Mouse (Mus musculus): Measurements from ENCODE around the gene Adam19. TPM values are rescaled to one million over a fixed set of nuclear protein-coding genes. Genes with fewer than 3 reads are reported as not detected.
"Not testable (repeated sequence)": the region's sequence is repeated elsewhere in the genome, so short reads cannot be mapped to it uniquely, and the experiment has no call there.

The Adam19 gene
- polyA plus RNA-seq, 1 experiment from 2014 or later = 8.8 TPM

DNA sequence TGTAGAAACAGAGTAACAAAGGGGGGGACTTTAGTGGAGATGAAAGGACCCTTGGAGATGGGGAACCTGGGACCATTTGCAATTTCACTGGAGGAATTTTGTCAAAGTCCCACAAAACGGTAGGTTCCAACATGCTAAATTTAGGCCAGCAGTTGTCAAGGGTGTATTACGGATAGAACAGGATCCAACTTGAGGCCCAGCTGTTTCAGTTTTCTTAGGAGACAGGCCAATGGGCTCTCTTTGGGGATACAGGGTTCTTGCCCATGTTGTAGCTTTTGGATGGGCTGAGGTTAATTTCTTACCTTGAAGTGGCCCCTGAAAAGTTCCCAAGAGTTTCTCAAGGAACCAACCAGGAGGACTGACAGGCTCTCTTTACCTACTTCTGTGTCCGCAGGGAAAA, 8.5 kb upstream of the Adam19 start:
- 82% methylated on average over 3 of the region's 3 CpGs for WGBS

DNA sequence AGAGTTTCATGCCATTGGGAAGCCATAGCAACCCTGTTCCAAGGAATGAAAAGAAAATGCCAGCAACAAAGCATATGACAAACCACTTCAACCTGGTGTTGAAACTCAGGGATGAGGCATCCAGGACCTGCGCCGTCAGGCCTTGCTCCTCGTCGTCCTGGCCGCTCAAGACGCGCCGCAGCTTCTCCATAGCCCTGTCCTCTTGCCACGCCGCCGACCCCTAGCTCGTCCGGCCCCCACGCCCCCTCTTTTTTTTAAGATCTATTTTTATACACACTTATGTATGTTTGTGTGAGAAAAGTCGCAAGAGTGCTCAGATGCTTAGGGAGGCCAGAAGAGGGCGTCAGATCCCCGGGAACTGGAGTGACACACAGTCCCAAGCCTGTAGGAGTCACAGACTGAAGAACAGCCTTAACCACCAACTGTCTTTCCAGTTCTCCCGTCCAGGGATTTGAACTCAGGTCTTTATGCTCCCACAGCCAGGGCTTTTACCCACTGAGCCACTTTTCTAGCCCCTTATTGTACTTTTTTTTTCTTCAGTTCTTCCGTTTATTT, 3.6 kb upstream of the Adam19 start, which contains the start of gene Gm12166:
Gene Gm12166, minus strand, starts transcription at position 217 of the 555 bp plus-strand sequence.
- not testable (repeated sequence) for H3K4me3 ChIP-seq (ENCODE audit: low read depth, low read length); H3K27ac ChIP-seq (ENCODE audit: low read depth, low read length); H3K9ac ChIP-seq (ENCODE audit: low read depth, low read length); H3K36me3 ChIP-seq (ENCODE audit: control insufficient read depth, insufficient read depth, low read length); H3K9me3 ChIP-seq (ENCODE audit: control insufficient read depth, low read length); H3K4me2 ChIP-seq; ATAC-seq (replicated peaks; ENCODE audit: low FRiP score); DNase-seq (ENCODE audit: low spot score)
- Histone ChIP-seq H3K4me1 (replicated peaks; ENCODE audit: control insufficient read depth, insufficient read depth, low read length) (peaks cover 12% of the 10 kb centered on the region), H3K27me3 (replicated peaks; ENCODE audit: control insufficient read depth, insufficient read depth, low read length) (peaks cover 31% of the 10 kb centered on the region)
- WGBS = 34% methylated on average over 19 of the region's 19 CpGs

More for the DNA sequence above, 8.5 kb upstream of the Adam19 start:
- Histone ChIP-seq H3K4me2 (no peak overlapping the region), H3K4me3 (ENCODE audit: low read depth, low read length) (no peak overlapping the region), H3K36me3 (ENCODE audit: control insufficient read depth, insufficient read depth, low read length) (no peaks in the 10 kb centered on the region), H3K27me3 (replicated peaks; ENCODE audit: control insufficient read depth, insufficient read depth, low read length) (no peaks in the 10 kb centered on the region), H3K9ac (ENCODE audit: low read depth, low read length) (no peak overlapping the region), H3K9me3 (ENCODE audit: control insufficient read depth, low read length) (no peaks in the 10 kb centered on the region), H3K4me1 (replicated peaks; ENCODE audit: control insufficient read depth, insufficient read depth, low read length) (no peaks in the 10 kb centered on the region), H3K27ac (ENCODE audit: low read depth, low read length) (no peak overlapping the region)
- DNase-seq (ENCODE audit: low spot score) (no peak), ATAC-seq (replicated peaks; ENCODE audit: low FRiP score) (no peak)

DNA sequence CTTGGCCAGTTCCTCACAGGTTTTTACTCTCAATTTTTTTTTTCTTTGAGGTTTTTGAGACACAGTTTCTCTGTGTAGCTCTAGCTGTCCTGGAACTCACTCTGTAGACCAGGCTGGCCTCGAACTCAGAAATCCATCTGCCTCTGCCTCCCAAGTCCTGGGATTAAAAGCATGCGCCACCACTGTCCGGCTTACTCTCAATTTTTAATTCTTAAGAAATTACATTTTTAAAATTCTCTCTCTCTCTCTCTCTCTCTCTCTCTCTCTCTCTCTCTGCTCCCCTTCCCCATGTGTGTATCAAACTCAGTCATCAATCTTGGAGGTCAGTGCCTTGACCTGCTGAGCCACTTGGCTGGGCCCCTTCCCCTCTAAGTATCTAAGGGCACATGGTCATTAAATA, 2.3 kb upstream of the Adam19 start:
- H3K36me3 ChIP-seq (ENCODE audit: control insufficient read depth, insufficient read depth, low read length); DNase-seq (ENCODE audit: low spot score); H3K4me3 ChIP-seq (ENCODE audit: low read depth, low read length); H3K9me3 ChIP-seq (ENCODE audit: control insufficient read depth, low read length); H3K27ac ChIP-seq (ENCODE audit: low read depth, low read length); H3K9ac ChIP-seq (ENCODE audit: low read depth, low read length); H3K4me2 ChIP-seq; ATAC-seq (replicated peaks; ENCODE audit: low FRiP score): not testable (repeated sequence)
- peaks cover 17% of the 10 kb centered on the region for H3K4me1 ChIP-seq (replicated peaks; ENCODE audit: control insufficient read depth, insufficient read depth, low read length)
- peaks cover 38% of the 10 kb centered on the region for H3K27me3 ChIP-seq (replicated peaks; ENCODE audit: control insufficient read depth, insufficient read depth, low read length)
- WGBS = 87% methylated on average over 3 of the region's 3 CpGs

DNA sequence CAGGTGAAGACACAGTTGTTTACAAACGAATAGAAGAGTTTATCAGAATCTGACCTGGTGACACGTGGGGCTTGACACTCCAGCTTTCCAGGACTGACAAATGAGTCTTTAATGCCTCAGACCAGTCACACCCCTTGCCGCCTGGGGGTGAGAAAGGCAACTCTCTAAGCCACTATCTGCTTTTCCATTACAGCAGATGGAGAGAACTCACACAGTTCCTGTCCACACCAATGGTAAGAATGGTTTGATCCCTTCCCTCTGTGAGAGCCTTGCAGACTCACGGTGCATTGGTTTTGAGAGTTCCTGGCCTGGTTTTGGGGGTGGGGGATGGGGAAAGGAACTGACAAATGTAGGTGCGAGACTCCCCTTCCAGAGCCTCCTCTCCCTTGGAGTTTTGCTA, 1.5 kb upstream of the Adam19 start:
- Histone ChIP-seq H3K27me3 (replicated peaks; ENCODE audit: control insufficient read depth, insufficient read depth, low read length) (peaks cover 38% of the 10 kb centered on the region), H3K9ac (ENCODE audit: low read depth, low read length) (no peak overlapping the region), H3K4me1 (replicated peaks; ENCODE audit: control insufficient read depth, insufficient read depth, low read length) (peaks cover 17% of the 10 kb centered on the region), H3K9me3 (ENCODE audit: control insufficient read depth, low read length) (no peaks in the 10 kb centered on the region), H3K4me2 (no peak overlapping the region), H3K36me3 (ENCODE audit: control insufficient read depth, insufficient read depth, low read length) (no peaks in the 10 kb centered on the region), H3K4me3 (ENCODE audit: low read depth, low read length) (no peak overlapping the region), H3K27ac (ENCODE audit: low read depth, low read length) (no peak overlapping the region)
- no peak for DNase-seq (ENCODE audit: low spot score)
- no peak for ATAC-seq (replicated peaks; ENCODE audit: low FRiP score)
- WGBS = 25% methylated on average over 5 of the region's 5 CpGs

DNA sequence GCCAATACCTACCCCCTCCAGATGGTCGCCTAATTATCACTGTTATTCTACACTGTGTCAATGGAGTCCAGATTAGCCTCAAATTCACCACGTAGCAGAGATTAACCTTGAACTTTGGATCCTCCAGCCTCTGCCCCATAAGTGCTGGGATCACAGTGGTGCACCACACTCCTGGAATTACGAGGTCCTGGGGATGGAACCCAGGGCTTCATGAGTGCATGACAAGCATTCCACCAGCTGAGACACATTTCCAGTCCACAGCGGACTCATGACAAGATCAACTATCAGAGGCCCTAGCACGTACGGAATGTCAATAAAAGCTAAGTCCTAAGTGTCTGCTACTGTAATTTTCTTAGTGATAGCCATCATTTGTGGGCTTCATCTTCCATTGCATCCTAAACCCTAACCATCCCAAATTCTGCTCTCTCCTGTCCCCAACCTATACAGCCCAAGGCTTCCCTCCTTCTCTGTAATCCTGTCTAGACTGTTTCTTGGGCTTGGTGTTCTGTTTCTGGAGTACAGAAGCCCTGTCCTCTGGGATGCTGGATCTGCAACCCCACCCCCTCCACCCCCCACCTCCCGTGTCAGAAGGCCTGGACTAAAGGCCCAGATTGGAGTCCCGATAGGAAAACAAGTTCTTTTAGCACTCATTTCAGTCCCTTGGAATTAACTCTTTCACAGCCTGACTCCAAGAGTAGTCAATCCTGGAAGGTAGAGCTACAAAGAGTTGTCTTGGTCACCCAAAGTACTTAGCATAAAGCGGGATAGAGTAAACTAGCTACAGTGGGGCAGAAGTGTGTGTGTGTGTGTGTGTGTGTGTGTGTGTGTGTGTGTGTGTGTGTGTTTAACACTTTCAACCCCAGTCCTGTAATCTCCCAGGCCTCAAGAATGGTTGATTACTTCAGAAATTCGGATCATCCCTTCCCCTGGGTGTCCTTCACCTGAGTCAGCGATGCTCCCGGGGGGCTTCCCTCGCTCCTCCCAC, 589 bp upstream of the Adam19 start:
- no peaks in the 10 kb centered on the region for H3K36me3 ChIP-seq (ENCODE audit: control insufficient read depth, insufficient read depth, low read length)
- DNase-seq (ENCODE audit: low spot score) = no peak
- H3K4me3 ChIP-seq (ENCODE audit: low read depth, low read length) = peak overlapping the region; percentile 56
- no peak overlapping the region for H3K27ac ChIP-seq (ENCODE audit: low read depth, low read length)
- WGBS = 21% methylated on average over 13 of the region's 13 CpGs
- ATAC-seq (replicated peaks; ENCODE audit: low FRiP score) = peak; percentile 19; the same call in 1 of the 2 replicates
- H3K4me1 ChIP-seq (replicated peaks; ENCODE audit: control insufficient read depth, insufficient read depth, low read length) = peaks cover 17% of the 10 kb centered on the region
- peak overlapping the region; percentile 70 for H3K4me2 ChIP-seq
- H3K9ac ChIP-seq (ENCODE audit: low read depth, low read length) = no peak overlapping the region; the same call in 1 of the 2 replicates
- H3K27me3 ChIP-seq (replicated peaks; ENCODE audit: control insufficient read depth, insufficient read depth, low read length) = peaks cover 38% of the 10 kb centered on the region
- H3K9me3 ChIP-seq (ENCODE audit: control insufficient read depth, low read length) = no peaks in the 10 kb centered on the region

DNA sequence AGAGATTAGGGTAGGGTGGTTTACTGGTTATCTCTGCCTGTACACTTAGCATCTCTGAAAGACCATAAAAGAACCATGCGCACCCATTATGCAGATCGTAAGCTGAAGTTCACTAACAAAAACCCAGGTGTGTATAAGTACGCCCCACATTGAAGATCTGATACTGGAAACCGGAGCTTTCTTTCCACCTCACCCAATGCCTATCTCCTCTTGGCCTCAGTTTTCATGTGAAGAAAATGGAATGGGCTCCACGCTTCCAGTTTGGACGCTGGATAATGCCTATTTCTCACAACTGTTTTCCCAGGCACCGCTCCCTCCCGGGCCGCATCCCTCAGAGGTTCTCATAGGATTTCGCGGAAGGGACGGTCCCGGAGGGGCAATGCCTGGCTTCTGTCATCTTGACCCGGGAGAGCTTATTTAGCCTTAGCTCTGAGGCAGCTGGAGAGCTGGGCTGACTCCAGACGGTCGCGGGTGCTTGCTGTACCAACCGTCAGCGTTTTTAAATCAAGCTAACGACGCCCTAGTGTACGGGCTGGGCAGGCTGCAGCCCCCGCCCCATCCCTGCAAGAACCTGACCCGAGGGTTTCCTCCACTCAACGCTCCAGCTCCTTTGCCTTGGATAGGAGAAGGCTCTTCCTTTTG, 1.1 kb downstream of the Adam19 start:
- DNase-seq (ENCODE audit: low spot score) = peak; percentile 39
- Histone ChIP-seq H3K27ac (ENCODE audit: low read depth, low read length) (no peak overlapping the region), H3K27me3 (replicated peaks; ENCODE audit: control insufficient read depth, insufficient read depth, low read length) (peaks cover 38% of the 10 kb centered on the region)

DNA sequence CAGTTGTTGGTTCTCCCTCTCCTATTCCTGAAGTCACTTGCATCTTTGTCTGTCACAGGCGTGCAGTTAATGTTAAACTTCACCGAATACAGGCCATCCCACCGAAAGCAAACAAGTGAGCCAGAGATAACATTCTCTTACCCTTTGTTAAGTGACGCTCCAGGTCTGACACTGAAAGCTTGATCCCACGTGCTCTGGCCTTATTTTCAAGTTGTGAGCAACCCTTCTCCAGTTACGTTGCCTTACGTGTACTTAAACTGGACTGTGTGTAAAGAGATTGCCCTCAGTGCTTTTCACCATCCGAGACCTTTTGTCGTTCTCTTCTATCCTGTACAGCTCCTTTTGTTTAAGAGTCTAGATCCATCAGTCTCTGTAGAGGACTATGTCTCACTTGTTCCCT, 2.2 kb downstream of the Adam19 start:
- Histone ChIP-seq H3K4me2 (peak overlapping the region; percentile 70), H3K27ac (ENCODE audit: low read depth, low read length) (no peak overlapping the region), H3K4me3 (ENCODE audit: low read depth, low read length) (peak overlapping the region; percentile 14; the same call in 1 of the 2 replicates), H3K27me3 (replicated peaks; ENCODE audit: control insufficient read depth, insufficient read depth, low read length) (peaks cover 38% of the 10 kb centered on the region), H3K36me3 (ENCODE audit: control insufficient read depth, insufficient read depth, low read length) (no peaks in the 10 kb centered on the region), H3K4me1 (replicated peaks; ENCODE audit: control insufficient read depth, insufficient read depth, low read length) (peaks cover 17% of the 10 kb centered on the region), H3K9ac (ENCODE audit: low read depth, low read length) (no peak overlapping the region), H3K9me3 (ENCODE audit: control insufficient read depth, low read length) (no peaks in the 10 kb centered on the region)
- DNase-seq (ENCODE audit: low spot score) (no peak), ATAC-seq (replicated peaks; ENCODE audit: low FRiP score) (no peak)
- WGBS = 45% methylated on average over 9 of the region's 9 CpGs

More for the DNA sequence above, 1.1 kb downstream of the Adam19 start:
- peaks cover 17% of the 10 kb centered on the region for H3K4me1 ChIP-seq (replicated peaks; ENCODE audit: control insufficient read depth, insufficient read depth, low read length)
- H3K9me3 ChIP-seq (ENCODE audit: control insufficient read depth, low read length) = no peaks in the 10 kb centered on the region
- no peak for ATAC-seq (replicated peaks; ENCODE audit: low FRiP score)
- H3K36me3 ChIP-seq (ENCODE audit: control insufficient read depth, insufficient read depth, low read length) = no peaks in the 10 kb centered on the region
- H3K9ac ChIP-seq (ENCODE audit: low read depth, low read length) = peak overlapping the region; percentile 57
- H3K4me2 ChIP-seq = peak overlapping the region; percentile 70
- H3K4me3 ChIP-seq (ENCODE audit: low read depth, low read length) = peak overlapping the region; percentile 56
- 4% methylated on average over 25 of the region's 25 CpGs for WGBS

DNA sequence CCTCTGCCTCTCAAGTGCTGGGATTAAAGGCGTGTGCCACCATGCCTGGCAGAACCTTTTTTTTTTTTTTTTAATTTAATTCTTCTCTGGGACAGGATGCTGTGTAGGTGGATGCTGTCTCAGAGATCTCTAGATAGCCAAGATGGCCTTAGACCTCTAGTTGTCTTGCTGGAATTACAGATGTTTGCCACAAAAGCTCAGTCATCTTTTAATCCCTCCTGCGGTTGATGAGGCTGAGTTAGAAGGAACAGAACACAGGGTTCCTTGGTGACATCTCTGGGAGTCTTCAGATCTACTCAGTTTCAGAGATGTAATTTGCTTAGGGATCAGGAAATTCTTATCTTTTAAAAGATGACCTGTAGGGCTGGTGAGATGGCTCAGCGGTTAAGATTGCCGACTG, 3.1 kb downstream of the Adam19 start:
- ATAC-seq (replicated peaks; ENCODE audit: low FRiP score) (no peak), DNase-seq (ENCODE audit: low spot score) (no peak)
- peaks cover 37% of the 10 kb centered on the region for H3K27me3 ChIP-seq (replicated peaks; ENCODE audit: control insufficient read depth, insufficient read depth, low read length)
- H3K9me3 ChIP-seq (ENCODE audit: control insufficient read depth, low read length) = no peaks in the 10 kb centered on the region
- peaks cover 17% of the 10 kb centered on the region for H3K4me1 ChIP-seq (replicated peaks; ENCODE audit: control insufficient read depth, insufficient read depth, low read length)
- WGBS = 86% methylated on average over 4 of the region's 4 CpGs
- no peak overlapping the region for H3K9ac ChIP-seq (ENCODE audit: low read depth, low read length)
- no peak overlapping the region for H3K4me2 ChIP-seq
- no peak overlapping the region for H3K4me3 ChIP-seq (ENCODE audit: low read depth, low read length)
- no peaks in the 10 kb centered on the region for H3K36me3 ChIP-seq (ENCODE audit: control insufficient read depth, insufficient read depth, low read length)
- H3K27ac ChIP-seq (ENCODE audit: low read depth, low read length) = no peak overlapping the region

All from liver, embryonic 11.5 days (tissue).